Mouse (Mus musculus) frontal cortex, adult 2 months (tissue): ENCODE measurements at regions not wholly inside any gene's neighbourhood (a gene's known extent, or its start where the extent isn't known, plus 50 kb on each side); places are given as distances from the start of the nearest gene placed in this dataset.
A peak's percentile ranks its signal among the peaks of the same experiment; 100 is the strongest.

Source experiments
- DNase-seq, 2 experiments: peaks; one replicate each; pipeline ENCODE4 v3.0.0; 2022; ENCODE audit warnings: low spot score in 1 of 2; ENCODE audit errors: extremely low spot score in 1 of 2

DNA sequence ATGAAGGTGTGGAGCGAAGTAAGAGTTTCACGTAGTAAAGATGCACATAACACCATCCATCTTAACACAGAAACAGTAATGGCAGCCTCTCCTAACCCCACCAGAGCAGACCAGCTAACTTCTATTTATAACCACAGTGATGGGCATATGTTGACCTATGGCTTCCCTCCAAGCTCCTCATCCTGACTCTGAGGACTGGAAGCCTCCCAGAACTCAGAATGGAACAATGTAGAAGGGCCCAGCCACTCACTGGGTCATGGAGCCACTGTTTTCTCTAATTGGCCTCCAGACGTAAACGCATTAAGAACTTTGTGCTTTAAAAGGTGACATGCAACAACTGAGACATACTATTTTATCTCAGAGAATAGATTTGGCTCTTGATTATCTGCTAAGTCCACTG, 77.0 kb downstream of the Irs2 start:
- DNase-seq: no peak

DNA sequence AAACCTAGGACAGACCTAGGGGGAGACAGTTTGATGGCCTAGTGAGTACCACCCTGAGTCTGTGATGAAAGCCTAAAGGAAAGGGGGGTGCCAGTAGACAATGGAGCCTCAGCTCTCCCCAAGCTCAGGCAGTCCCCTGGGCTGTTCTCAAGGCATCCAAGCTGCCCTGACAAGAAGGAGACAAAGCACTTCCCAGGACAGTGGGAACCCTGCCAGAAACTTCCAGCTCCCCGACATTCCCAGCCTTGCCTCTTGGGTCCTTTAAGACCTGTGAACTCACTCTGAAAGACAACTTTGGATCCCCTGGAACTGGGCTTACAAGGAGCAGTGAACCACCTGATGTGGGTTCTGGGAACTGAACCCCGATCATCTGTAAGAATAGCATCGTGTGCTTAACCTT, 79.4 kb downstream of the Irs2 start:
- no peak for DNase-seq

DNA sequence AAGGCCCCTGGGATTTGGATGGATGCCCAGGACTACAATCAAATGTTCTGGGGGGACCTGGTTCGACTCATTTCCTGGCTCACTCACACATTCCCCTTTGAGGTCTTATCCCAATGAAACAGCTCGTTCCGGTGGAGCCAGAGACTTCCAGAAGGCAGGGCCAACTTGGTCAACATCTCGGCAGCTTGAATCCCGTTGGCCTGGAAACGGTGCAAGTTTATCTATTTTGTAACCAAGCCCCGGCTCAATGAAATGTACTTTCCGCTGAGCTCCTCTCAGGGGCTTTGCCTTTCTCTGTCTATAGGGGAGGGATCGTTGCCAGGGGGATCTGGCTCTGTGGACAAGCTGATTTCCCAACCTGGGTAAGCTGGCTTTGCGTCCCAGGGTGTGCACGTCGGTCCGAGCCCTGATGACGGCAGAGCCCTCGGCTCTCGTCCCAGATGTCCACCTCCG, 79.9 kb downstream of the Irs2 start:
- peak in 1 of 2 experiments; percentile 23 for DNase-seq

DNA sequence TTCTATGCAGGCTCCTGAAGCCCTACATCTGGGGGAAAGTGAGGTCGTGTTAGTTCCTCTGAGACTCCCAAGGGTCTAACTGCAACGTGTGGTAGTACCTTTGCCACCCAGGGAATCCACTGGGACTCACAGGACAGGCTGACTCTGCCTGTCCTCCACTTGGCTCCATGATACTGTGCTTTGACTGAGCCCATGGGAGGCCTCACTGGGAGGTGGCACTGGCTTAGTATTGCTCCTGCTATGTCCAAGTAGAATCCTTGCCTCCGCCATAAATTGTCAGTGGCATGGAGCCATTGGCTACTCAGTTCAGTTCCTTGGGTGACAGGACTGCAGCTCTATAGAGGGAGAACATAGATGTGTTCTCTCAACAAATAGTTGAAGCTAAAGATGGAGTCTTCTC, 81.1 kb downstream of the Irs2 start:
- DNase-seq: no peak

DNA sequence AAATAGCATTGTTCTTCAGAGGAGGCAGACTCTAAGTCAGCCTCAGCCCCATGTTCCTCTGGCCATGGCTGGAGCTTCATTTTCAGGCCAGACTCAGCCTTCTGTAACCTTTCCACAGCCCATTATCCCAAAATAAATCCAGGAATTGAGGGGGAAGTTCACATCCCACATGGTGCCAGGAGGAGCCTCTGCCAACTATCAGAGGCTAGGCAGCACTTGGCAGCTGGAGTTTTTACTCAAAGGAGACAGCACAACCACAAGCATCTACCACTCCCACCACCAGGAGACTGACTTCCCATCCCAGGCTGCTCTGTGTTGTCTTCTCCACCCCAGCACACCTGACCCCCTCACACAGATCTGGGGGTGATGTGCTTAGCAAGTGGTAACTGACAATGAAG, 81.7 kb downstream of the Irs2 start:
- DNase-seq: peak in 1 of 2 experiments; percentile 54

DNA sequence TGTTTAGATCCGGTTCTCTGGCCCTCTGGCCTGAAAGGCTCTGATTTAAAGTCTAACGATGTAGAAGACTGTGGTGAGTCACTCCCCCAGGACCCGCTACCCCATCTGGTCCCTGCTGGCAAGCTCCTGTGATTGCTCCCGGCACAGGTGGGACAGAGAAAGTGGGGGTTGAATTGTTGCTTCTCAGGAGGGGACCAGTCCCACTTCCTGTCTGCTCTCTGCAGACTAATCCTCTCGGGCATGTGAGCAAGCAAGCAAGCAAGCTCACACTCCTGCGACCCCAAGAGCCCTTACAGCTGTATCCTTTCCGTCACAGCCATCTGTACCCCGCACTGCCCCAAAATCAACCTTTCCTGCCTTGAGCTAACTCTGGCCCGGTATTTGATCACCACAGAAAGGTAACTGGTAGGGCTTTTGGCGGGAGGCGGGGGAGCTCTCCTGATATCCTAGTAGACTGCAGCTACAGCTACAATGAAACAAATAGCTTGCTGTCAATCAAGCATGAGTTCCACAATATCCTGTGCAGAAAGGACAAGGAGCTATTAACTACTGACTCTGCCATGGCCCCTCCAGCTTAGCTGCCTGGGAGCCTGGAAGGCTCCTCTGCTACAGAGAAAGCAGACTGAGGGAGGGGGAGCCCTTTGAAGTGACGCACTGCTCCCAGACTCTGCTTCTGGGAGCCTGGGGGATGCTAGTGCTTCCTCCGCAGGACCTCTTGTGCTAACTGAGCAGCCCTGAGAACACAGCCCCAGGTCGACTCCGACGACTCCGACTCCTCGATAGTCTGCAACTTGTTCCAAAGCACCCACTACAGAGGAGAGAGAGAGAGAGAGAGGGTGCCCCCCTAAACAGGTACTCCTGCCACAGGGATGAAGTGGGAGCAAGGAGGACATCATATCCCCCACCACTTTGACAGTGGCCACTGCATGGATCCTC, 82.4 kb downstream of the Irs2 start:
- DNase-seq: no peak

DNA sequence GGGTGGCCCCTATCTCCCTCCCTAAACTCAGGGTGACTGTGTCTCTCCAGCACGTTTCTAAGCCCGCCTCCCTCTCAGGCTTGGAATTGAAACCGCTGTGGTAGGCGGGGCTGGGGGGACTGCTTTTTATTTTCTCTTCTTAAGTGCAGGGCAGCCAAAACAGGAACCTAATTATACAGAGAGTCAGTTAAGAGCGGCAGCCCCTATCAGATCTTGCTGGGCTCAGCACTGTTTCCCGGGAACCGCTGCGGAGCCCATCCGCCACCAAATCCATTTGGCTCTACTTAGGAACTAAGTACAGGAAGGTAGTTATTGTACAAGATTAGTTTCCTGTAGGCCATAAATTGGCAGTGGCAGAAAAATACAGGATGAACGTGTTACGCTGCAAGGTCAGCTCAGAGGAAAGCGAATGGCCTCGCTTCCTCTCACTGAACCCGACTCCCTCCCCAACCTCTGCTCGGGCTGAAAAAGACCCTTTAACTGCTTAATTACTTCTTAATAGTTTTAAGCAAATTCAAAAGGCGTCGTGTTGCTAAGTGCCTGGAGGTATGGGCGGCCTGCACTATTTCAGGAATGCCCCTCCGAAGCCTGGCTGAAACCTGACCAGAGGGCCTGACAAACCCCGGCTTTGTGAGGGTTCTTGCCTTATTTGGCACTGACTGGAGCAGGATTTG, 83.6 kb downstream of the Irs2 start:
- DNase-seq: peak in 1 of 2 experiments; percentile 42

DNA sequence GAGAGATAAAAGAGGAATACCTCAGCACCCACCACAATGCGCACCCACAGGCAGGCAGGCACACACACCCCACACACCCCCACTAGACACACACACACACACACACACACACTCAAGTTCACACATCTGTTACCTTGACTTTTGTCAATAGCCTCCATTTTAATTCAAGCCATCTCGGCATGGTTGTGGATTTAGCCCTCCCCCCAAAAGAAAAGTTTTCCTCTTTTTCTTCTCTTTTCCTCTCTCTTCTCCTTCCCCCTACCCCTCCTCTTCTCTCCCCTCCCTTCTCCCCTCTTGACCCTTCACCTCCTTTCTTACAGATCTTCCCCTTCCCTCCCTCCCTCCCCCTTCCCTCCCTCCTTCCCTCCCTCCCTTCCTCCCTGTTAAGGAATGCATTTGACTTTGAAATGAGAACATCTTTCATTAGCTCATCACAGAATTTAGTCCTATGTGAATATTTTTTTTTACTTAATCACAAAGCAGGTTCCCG, 84.2 kb downstream of the Irs2 start:
- no peak for DNase-seq

DNA sequence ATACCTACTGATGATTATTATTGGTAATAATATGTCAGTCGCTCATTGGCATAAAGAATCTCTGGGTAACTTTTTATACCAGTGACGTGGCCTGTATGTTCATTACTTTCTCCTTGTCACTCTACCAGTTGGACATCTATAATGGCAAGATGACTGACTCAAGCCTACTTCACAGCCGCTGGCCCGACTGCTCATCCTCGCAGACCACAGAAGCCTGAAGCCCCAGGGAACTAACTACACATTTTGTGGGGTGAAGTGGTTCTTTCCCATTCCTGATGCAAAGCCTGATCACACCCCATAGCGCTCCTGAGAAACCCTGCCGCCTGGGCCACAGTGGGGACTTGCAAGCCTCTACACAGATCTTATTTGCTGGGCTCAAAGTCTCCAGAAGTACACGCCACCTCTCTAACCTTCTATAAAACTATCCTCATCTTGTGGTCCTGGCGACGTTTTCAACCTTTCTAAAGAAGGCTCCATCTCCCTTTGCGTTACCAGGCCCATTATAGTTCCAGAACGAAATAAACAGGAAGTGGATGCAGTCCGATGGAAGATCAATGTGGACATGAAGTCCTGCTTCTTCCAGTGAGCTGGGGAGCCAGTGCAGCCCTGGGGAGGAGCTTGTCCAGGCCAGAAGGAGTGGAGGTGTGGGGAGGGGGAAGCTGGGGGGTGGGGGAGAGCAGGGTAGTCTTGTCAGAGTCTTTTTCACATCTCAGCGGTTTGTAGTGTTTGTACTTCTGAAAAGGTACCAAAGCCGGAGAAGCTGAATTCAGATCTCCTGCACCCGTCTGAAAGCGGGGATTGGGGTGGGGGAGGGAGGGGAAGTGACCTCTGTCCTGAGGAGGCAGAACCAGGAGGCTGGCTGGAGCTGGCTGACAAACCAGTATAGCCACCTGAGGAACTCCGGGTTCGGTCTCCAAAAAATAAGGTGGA, 84.9 kb downstream of the Irs2 start:
- no peak for DNase-seq

DNA sequence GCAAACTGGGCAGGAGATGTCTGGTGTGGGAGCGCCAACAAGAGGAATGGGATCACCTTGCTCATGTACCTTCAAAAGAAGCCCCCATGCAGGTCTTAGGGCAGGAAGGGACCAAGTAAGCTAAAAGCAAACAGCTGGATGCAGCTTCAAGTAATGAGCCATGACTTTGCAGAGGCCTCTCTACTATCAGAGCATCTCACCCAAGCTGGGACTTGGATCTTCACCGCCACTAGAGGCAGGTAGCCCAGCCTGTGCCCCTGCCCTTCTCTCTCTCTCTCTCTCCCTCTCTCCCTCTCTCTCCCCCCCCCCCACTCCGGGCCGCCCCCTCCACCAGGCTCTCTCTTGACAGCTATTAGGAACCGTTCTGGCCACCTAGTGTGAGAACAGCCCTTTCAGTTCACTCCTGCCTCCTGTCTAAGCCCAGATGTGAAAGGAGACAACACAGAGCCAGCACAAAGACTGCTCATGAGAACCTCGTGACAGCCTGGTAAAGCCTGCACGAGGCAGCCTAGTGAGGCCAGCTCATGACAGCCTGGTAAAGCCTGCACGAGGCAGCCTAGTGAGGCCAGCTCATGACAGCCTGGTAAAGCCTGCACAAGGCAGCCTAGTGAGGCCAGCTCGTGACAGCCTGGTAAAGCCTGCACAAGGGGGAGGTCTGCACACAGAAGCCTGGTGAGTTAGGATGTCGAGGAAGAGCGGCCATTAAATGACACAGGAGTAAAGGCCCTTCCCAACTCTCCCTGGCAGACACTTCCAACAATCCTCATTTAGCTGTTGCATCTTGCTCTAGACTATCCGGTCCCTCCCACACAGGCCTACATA, 85.8 kb downstream of the Irs2 start:
- DNase-seq: no peak

DNA sequence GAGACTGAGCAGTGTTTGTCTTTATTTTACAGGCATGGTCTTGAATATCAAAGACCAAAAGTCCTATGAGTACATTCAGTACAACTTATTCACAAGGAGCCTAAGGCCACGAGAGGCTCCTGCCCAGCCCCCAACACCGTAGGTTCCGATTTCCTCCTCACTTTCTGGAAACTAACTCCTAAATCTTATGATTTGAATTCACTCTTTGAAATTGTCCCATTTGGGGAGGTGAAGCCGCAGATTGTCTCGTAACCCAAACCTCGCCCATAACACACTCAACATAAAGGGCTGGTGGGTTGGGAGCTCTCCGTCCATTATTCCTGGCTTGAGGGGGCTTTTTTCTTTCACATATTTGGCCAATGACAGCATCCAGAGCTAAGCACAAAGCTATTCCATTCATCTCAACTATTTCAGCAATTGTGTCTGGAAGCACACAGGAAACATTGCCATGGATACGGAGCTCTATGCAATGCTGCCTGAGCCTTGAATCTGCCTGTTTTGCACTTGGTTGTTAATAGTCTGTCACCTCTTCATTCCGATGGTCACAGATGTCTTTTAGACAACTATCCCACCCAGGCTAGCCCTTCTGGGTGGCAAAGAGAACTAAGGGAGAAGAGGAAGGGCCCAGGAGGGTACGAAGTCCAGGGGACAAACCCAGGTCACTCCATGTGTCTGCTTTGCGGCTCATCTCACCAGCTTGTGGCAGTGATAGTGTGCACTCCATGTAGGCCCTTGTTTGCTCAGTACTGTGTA, 86.6 kb downstream of the Irs2 start:
- no peak for DNase-seq

DNA sequence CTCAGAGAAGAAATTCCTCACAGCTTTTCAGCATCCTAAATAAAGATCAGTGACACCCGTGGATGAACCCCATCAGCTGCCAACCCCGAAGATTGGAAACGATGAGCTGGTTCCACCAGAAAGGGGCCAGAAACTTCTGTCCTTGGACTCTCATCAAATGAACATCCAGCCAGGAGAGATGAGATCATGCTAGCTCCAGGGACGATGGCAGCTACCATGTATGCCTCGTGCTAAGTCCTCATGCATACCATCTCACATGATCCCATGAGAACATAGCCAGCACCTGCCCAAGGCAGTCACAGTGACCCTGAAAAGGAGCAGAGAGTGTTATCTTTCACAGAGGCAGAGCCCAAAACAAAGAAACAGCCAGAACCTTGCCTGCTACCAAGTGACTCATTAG, 88.6 kb downstream of the Irs2 start:
- DNase-seq: no peak

DNA sequence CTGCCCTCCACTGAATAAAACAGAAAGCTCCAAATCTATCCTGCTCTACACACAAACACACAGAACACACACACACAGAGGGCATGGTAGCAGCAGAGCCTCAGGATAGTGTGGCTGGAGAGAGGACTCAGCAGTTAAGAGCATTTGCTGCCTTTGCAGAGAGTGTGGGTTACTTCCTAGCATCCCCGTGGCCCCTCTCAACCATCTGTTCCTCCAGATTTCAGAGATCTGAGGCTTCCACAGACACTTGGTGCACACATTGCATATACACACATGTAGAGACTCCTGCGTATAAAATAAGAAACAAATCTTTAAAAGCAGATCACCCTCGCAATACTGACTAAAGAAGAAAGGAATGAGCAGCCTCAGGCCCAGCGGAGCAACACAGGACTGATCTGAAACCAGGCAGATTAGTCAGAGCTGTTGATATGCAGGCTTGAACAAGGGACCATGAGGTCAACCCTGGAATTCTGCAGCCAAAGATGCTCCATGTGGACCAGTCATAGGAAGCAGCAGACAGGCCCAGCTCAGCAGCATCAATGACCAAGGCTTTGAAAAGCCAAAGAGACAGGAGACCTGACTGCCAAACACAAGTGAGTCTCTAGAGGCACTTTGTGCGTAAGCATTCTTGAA, 89.7 kb downstream of the Irs2 start:
- DNase-seq: peak in 1 of 2 experiments; percentile 28

DNA sequence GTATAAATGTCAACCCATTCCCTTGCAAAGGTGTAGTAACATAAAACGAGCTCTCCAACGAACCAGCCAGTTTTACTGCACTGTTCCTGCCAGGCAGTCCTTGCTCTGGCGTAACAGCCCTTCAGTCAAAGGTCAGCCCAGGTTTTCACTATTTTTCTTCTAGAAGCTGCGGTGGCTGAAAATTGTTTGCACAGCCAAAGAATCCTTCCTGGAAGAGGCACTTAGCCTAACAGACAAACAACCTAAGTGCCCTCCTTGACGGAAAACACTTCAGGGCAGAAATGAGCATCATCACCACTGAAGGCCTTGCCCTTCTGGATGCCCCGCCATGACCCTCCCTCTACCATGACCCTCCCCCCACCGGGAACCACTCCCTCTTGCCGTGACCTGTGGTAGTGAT, 93.6 kb downstream of the Irs2 start:
- DNase-seq: no peak

DNA sequence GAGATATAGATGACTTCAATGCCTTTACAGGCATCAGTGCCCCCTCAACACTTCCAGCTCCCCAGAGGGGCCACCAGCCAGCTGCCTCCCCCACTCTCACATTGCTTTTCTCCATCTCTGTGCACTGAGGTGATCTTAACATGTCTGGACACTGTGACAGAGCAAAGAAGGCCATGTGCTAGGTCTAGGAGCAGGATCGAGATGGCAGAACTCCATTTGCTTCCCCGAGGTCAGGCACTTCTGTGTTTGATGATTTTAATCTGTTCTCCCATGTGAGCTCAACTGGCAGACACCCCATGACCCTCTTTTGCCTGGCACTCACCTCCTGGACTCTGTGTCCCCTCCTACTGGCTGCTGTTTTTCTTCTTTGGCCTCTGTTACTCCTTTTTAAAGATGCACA, 95.8 kb downstream of the Irs2 start:
- DNase-seq: no peak

DNA sequence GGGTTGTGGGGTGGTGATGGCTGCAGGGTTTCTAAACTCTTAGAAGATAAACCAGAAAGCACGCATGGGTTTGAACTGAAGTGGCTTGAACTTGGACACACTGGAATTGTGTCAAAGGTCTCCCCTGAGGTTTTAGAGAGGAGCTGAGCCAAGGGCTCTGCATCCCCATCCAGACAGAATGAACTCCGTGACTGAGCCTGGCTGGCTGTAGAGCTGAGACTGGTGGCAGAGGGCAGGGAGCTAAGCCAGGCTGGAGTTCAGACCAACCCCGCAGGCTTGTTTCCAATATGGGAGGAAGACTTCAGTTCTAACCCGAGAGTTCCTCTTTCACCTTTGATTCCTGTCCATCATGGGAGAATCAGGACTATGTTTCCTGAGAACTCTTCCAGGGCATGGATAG, 96.9 kb downstream of the Irs2 start:
- DNase-seq: no peak

DNA sequence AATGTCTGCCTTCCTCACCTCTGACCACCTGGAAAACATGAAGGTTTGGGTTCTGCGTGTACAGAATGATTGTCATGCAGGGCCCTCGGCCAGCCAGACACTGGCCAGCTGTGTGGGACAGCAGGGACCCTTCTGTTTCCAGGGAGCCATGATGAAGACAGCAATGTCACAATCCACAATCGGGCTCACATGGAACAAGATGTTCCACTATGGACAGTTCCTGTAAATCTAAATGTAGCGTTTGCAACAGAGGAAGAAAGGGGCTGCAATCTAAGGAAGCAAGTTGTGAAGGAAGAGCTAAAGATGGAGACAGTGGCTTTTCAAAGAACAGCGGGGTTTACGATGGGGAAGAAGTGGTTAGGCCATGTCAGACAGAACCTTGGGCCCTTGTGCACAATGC, 97.3 kb downstream of the Irs2 start:
- no peak for DNase-seq

DNA sequence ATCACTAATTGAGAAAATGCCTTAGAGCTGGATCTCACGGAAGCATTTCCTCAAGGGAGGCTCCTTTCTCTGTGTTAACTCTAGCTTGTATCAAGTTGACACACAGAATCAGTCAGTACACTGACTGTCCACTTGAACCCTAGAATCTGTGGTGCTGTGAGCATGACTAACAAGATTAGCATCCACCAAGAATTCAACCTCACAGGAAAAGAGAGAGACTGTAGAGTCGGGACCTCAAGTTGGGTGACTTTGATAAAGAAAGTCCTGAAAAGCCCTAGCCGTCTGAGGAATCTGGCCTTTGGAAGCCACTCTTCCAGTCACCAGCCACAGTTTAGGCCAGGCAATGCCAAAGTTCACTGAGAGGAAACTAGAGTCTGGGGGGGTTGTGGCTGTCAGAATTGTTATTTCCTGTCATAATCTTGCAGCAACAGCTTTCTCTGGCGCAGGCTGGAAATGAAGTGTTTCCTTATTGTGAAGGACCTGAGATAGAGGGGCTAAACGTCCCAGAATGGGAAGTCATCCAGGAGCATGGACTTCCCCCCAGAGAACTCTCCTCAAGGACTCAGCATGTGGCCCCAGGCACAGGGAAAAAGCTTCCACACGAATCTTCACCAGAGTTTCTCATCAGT, 97.9 kb downstream of the Irs2 start:
- DNase-seq: no peak
